Mouse (Mus musculus): Measurements from ENCODE around the gene Kin. TPM values are rescaled to one million over a fixed set of nuclear protein-coding genes. Genes with fewer than 3 reads are reported as not detected.
A peak's percentile ranks its signal among the peaks of the same experiment; 100 is the strongest.

The Kin gene
- polyA plus RNA-seq, 1 experiment from 2014 or later = 29.2 TPM

GRCm38 (mm10) chr2:10108535-10109189, 28.3 kb downstream of the Kin start:
- no peak for ATAC-seq (ENCODE audit: insufficient read depth)
- peak; percentile 13 for DNase-seq
- WGBS = 73% methylated on average over 6 of the region's 6 CpGs
- H3K9me3 ChIP-seq (ENCODE audit: low read depth, low read length) = no peaks in the 10 kb centered on the region
- no peak overlapping the region for H3K4me2 ChIP-seq
- H3K4me1 ChIP-seq (ENCODE audit: insufficient read depth) = no peaks in the 10 kb centered on the region
- H3K9ac ChIP-seq = no peak overlapping the region
- H3K4me3 ChIP-seq (ENCODE audit: low read depth, low read length) = no peak overlapping the region
- no peaks in the 10 kb centered on the region for H3K36me3 ChIP-seq (ENCODE audit: insufficient read depth)
- no peak overlapping the region for H3K27ac ChIP-seq (ENCODE audit: low read depth)
- TF ChIP-seq CTCF (IDR thresholded peaks at IDR 0.05; ENCODE audit: low read depth) = no peak
- H3K27me3 ChIP-seq (ENCODE audit: insufficient read depth, low read length) = no peaks in the 10 kb centered on the region

DNA sequence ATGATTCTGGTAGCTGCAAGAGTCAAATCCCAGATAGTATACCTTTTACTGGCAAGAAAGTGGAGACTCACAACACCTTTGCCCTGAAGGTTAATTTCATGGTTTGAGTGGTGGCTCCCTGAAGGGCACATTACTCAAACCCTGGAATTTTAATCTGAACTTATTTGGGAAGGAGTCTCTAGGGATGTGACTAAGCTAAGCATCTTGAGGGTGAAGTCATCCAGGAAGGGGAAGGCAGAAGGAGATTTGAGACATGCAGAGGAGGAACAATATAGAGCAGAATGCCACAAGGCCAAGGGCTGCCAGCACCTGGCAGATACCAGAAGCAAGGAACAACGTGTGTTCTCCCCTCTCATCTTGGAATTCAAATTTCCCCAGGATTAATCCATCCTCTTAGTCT, 38.4 kb downstream of the Kin start:
- Histone ChIP-seq H3K4me1 (ENCODE audit: insufficient read depth) (no peaks in the 10 kb centered on the region), H3K9me3 (ENCODE audit: low read depth, low read length) (no peaks in the 10 kb centered on the region), H3K4me3 (ENCODE audit: low read depth, low read length) (no peak overlapping the region), H3K27me3 (ENCODE audit: insufficient read depth, low read length) (no peaks in the 10 kb centered on the region), H3K27ac (ENCODE audit: low read depth) (no peak overlapping the region), H3K9ac (no peak overlapping the region), H3K36me3 (ENCODE audit: insufficient read depth) (no peaks in the 10 kb centered on the region), H3K4me2 (no peak overlapping the region)
- no peak for ATAC-seq (ENCODE audit: insufficient read depth)
- DNase-seq = no peak
- TF ChIP-seq CTCF (IDR thresholded peaks at IDR 0.05; ENCODE audit: low read depth) = no peak
- 56% methylated on average over 1 of the region's 1 CpGs for WGBS

GRCm38 (mm10) chr2:10119276-10119675, 38.9 kb downstream of the Kin start:
- ATAC-seq (ENCODE audit: insufficient read depth) = no peak
- Histone ChIP-seq H3K4me2 (no peak overlapping the region), H3K27ac (ENCODE audit: low read depth) (no peak overlapping the region), H3K27me3 (ENCODE audit: insufficient read depth, low read length) (no peaks in the 10 kb centered on the region), H3K36me3 (ENCODE audit: insufficient read depth) (no peaks in the 10 kb centered on the region), H3K4me1 (ENCODE audit: insufficient read depth) (no peaks in the 10 kb centered on the region), H3K4me3 (ENCODE audit: low read depth, low read length) (no peak overlapping the region), H3K9me3 (ENCODE audit: low read depth, low read length) (no peaks in the 10 kb centered on the region), H3K9ac (no peak overlapping the region)
- no peak for DNase-seq
- 70% methylated on average over 8 of the region's 8 CpGs for WGBS
- no peak for TF ChIP-seq CTCF (IDR thresholded peaks at IDR 0.05; ENCODE audit: low read depth)

DNA sequence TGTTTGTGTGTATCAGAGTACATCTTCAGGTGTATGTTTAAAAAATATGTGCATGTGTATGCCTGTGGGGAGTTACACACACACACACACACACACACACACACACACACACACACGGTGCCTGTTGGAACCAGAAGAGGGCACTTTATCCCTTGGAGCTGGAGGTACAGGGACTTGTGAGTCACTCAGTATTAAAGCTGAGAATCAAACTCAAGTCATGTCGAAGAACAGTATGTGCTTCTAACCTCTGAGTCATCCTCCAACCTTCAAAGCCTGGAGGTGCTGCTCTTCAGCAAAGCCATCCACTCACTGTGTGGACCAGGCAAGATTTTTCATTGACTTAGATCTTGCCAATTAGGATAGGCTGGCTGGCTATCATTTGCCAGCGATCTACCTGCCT, 41.4 kb downstream of the Kin start:
- 65% methylated on average over 3 of the region's 3 CpGs for WGBS

DNA sequence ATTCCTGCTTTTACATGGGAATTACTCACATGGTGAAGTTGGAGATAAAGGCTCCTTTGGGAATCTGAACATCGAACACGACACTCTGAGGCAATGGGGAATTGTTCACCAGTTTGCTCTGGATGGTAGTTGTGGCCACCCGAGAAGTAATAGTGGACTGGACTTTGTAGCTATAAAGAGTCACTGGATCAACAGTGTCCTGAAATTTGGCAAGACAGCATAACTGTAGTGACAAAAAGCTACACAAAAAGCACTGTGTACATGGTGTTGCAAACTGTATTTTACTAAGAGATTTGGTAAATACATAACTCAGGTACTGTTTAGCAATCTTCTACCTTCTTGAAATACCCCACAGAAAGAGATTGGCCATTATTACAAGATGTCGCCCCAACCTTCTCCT, 45.7 kb downstream of the Kin start:
- no peaks in the 10 kb centered on the region for H3K27me3 ChIP-seq (ENCODE audit: insufficient read depth, low read length)
- no peaks in the 10 kb centered on the region for H3K9me3 ChIP-seq (ENCODE audit: low read depth, low read length)
- no peaks in the 10 kb centered on the region for H3K36me3 ChIP-seq (ENCODE audit: insufficient read depth)
- DNase-seq = no peak
- TF ChIP-seq CTCF (IDR thresholded peaks at IDR 0.05; ENCODE audit: low read depth) = no peak
- no peak overlapping the region for H3K4me3 ChIP-seq (ENCODE audit: low read depth, low read length)
- no peak for ATAC-seq (ENCODE audit: insufficient read depth)
- no peaks in the 10 kb centered on the region for H3K4me1 ChIP-seq (ENCODE audit: insufficient read depth)
- H3K27ac ChIP-seq (ENCODE audit: low read depth) = no peak overlapping the region
- no peak overlapping the region for H3K9ac ChIP-seq
- WGBS = 86% methylated on average over 4 of the region's 4 CpGs
- H3K4me2 ChIP-seq = no peak overlapping the region

More for the DNA sequence above, 41.4 kb downstream of the Kin start:
- H3K4me1 ChIP-seq (ENCODE audit: insufficient read depth) = no peaks in the 10 kb centered on the region
- H3K27me3 ChIP-seq (ENCODE audit: insufficient read depth, low read length) = no peaks in the 10 kb centered on the region
- no peaks in the 10 kb centered on the region for H3K9me3 ChIP-seq (ENCODE audit: low read depth, low read length)
- no peak overlapping the region for H3K27ac ChIP-seq (ENCODE audit: low read depth)
- no peak for TF ChIP-seq CTCF (IDR thresholded peaks at IDR 0.05; ENCODE audit: low read depth)
- DNase-seq = no peak
- no peak overlapping the region for H3K4me3 ChIP-seq (ENCODE audit: low read depth, low read length)
- H3K4me2 ChIP-seq = no peak overlapping the region
- ATAC-seq (ENCODE audit: insufficient read depth) = no peak
- H3K9ac ChIP-seq = no peak overlapping the region
- no peaks in the 10 kb centered on the region for H3K36me3 ChIP-seq (ENCODE audit: insufficient read depth)

- Histone ChIP-seq H3K4me1 (ENCODE audit: insufficient read depth) (no peaks in the 10 kb centered on the region), H3K27ac (ENCODE audit: low read depth) (no peak overlapping the region), H3K9ac (no peak overlapping the region), H3K36me3 (ENCODE audit: insufficient read depth) (no peaks in the 10 kb centered on the region), H3K27me3 (ENCODE audit: insufficient read depth, low read length) (no peaks in the 10 kb centered on the region), H3K4me3 (ENCODE audit: low read depth, low read length) (no peak overlapping the region), H3K4me2 (no peak overlapping the region), H3K9me3 (ENCODE audit: low read depth, low read length) (no peaks in the 10 kb centered on the region)
- no peak for DNase-seq
- 80% methylated on average over 5 of the region's 5 CpGs for WGBS
- TF ChIP-seq CTCF (IDR thresholded peaks at IDR 0.05; ENCODE audit: low read depth) = no peak
- no peak for ATAC-seq (ENCODE audit: insufficient read depth)
Measured at GRCm38 (mm10) chr2:10127471-10127870, 47.1 kb downstream of the Kin start.

- Histone ChIP-seq H3K9ac (no peak overlapping the region), H3K27ac (ENCODE audit: low read depth) (no peak overlapping the region), H3K4me2 (no peak overlapping the region), H3K4me1 (ENCODE audit: insufficient read depth) (no peaks in the 10 kb centered on the region), H3K9me3 (ENCODE audit: low read depth, low read length) (no peaks in the 10 kb centered on the region), H3K27me3 (ENCODE audit: insufficient read depth, low read length) (no peaks in the 10 kb centered on the region), H3K36me3 (ENCODE audit: insufficient read depth) (no peaks in the 10 kb centered on the region), H3K4me3 (ENCODE audit: low read depth, low read length) (no peak overlapping the region)
- WGBS = 70% methylated on average over 4 of the region's 4 CpGs
- ATAC-seq (ENCODE audit: insufficient read depth) (no peak), DNase-seq (no peak)
- no peak for TF ChIP-seq CTCF (IDR thresholded peaks at IDR 0.05; ENCODE audit: low read depth)
Measured at GRCm38 (mm10) chr2:10128571-10128970, 48.2 kb downstream of the Kin start.

All from lung, embryonic 14.5 days (tissue).